Comparison of ENCODE assay signal across 16 mouse cellular contexts in the genomic region with DNA sequence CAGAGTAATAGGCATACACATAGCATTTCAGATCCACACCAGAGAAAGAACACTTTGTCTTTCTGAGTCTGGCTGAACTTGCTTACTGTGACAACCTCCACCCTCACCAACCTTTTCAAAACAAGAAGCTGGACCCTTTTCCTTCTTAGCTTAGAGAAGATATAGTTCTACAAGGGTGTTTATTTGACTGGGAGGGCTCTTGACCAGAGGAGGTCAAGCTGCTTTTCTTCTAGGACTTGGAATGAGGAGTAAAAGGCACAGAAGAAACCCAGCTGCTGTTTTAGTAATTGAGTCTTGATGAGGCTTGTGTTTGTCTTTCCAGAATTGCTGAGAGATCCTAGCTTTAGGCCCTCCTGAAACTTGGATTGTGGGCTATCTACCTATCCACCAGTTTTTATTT.
"Had no signal": no experiment of that assay in that cellular context is flagged by ENCODE, and none has a peak within 500 bp of the region (broad histone marks: within the 10 kb centered on the region; RNA-seq: fewer than 3 reads in every experiment).

No protein-coding gene starts in this region.

- H3K4me3 ChIP-seq: layer of hippocampus, adult 2 months; liver, embryonic 13.5 days; midbrain, embryonic 12.5 days; midbrain, embryonic 15.5 days; myocyte; neural tube, embryonic 13.5 days; stomach, embryonic 15.5 days had no signal

- H3K27ac ChIP-seq: layer of hippocampus, adult 2 months; liver, embryonic 13.5 days; midbrain, embryonic 12.5 days; midbrain, embryonic 15.5 days; neural tube, embryonic 13.5 days; stomach, embryonic 15.5 days had no signal

- H3K27me3 ChIP-seq: liver, embryonic 13.5 days; midbrain, embryonic 15.5 days; stomach, embryonic 15.5 days had no signal

- DNase-seq: kidney, adult 8-10 months; kidney, postnatal 25 days; layer of hippocampus, adult 9-11 months; liver, embryonic 13.5 days; lung, adult 2 months; retina, postnatal 1 day; right cerebral cortex, postnatal 25 days; spleen, adult 18-20 months; thymus, postnatal 25 days had no signal

- H3K36me3 ChIP-seq: liver, embryonic 13.5 days; midbrain, embryonic 12.5 days; midbrain, embryonic 15.5 days; neural tube, embryonic 13.5 days; stomach, embryonic 15.5 days had no signal

- H3K9ac ChIP-seq: liver, embryonic 13.5 days; midbrain, embryonic 12.5 days; midbrain, embryonic 15.5 days; neural tube, embryonic 13.5 days; stomach, embryonic 15.5 days had no signal

- ATAC-seq: intestine, postnatal 0 days; midbrain, embryonic 15.5 days had no signal

- H3K4me2 ChIP-seq: liver, embryonic 13.5 days; midbrain, embryonic 12.5 days; midbrain, embryonic 15.5 days; neural tube, embryonic 13.5 days; stomach, embryonic 15.5 days had no signal

- H3K9me3 ChIP-seq: liver, embryonic 13.5 days; midbrain, embryonic 12.5 days; midbrain, embryonic 15.5 days; neural tube, embryonic 13.5 days; stomach, embryonic 15.5 days had no signal
